Mouse (Mus musculus) erythroblast, embryonic 14.5 days (primary cell): ENCODE measurements around the gene Atp6v1b1. TPM values are rescaled to one million over a fixed set of nuclear protein-coding genes. Genes with fewer than 3 reads are reported as not detected.

ENCODE experiments used
- H3K27me3 ChIP-seq: 2 replicates; pipeline ENCODE4 v1.6.1; 2012; ENCODE audit warnings: inconsistent platforms; ENCODE audit not compliant: control insufficient read depth
- H3K36me3 ChIP-seq: 2 replicates; pipeline ENCODE4 v1.6.1; 2012; ENCODE audit warnings: mild to moderate bottlenecking, inconsistent platforms; ENCODE audit not compliant: control insufficient read depth
- H3K4me1 ChIP-seq: 2 replicates; pipeline ENCODE4 v1.6.1; 2012; ENCODE audit warnings: inconsistent platforms; ENCODE audit not compliant: control insufficient read depth
- H3K4me3 ChIP-seq: replicated peaks from 2 replicates; pipeline ENCODE3; 2012; ENCODE audit warnings: moderate library complexity, mild to moderate bottlenecking, inconsistent platforms
- H3K9me3 ChIP-seq: 2 replicates; pipeline ENCODE4 v1.6.1; 2012; ENCODE audit warnings: low read length, inconsistent platforms, mixed read lengths; ENCODE audit not compliant: control insufficient read depth
- GATA1 ChIP-seq: IDR thresholded peaks from 2 replicates; pipeline ENCODE4 v1.6.1; 2012; ENCODE audit warnings: low read length, inconsistent platforms, mixed read lengths
- TAL1 ChIP-seq: IDR thresholded peaks from 3 replicates; pipeline ENCODE4 v1.6.1; 2012; ENCODE audit warnings: low read length, inconsistent platforms, mixed read lengths
- polyA plus RNA-seq: library from polyadenylated mRNA; stranded (reverse); fragments of >175 nt; gene quantifications from 2 replicates; pipeline ENCODE4 v1.2.3, GENCODE M21; 2012

Gene Atp6v1b1
- polyA plus RNA-seq, 1 experiment, result not detected

- Histone ChIP-seq H3K27me3 (no peaks in the 10 kb centered on the region; the same call in 1 of the 2 replicates), H3K4me3 (no peak overlapping the region), H3K4me1 (no peaks in the 10 kb centered on the region), H3K9me3 (peaks cover 4% of the 10 kb centered on the region; the same call in 1 of the 2 replicates), H3K36me3 (no peaks in the 10 kb centered on the region)
- TF ChIP-seq GATA1 (no peak), TAL1 (no peak)
Measured at GRCm38 (mm10) chr6:83738596-83738995, 4.2 kb upstream of the Atp6v1b1 start.

- Histone ChIP-seq H3K9me3 (peaks cover 4% of the 10 kb centered on the region; the same call in 1 of the 2 replicates), H3K27me3 (no peaks in the 10 kb centered on the region; the same call in 1 of the 2 replicates), H3K36me3 (no peaks in the 10 kb centered on the region), H3K4me3 (no peak overlapping the region), H3K4me1 (no peaks in the 10 kb centered on the region)
- TF ChIP-seq TAL1 (no peak), GATA1 (no peak)
Measured at GRCm38 (mm10) chr6:83743212-83743611, 422 bp downstream of the Atp6v1b1 start.

- no peaks in the 10 kb centered on the region for H3K4me1 ChIP-seq
- TF ChIP-seq TAL1, result no peak
- no peak for TF ChIP-seq GATA1
- no peak overlapping the region for H3K4me3 ChIP-seq
- H3K27me3 ChIP-seq, result no peaks in the 10 kb centered on the region; the same call in 1 of the 2 replicates
- peaks cover 4% of the 10 kb centered on the region; the same call in 1 of the 2 replicates for H3K9me3 ChIP-seq
- H3K36me3 ChIP-seq, result no peaks in the 10 kb centered on the region
Measured at GRCm38 (mm10) chr6:83744126-83744525, 1.3 kb downstream of the Atp6v1b1 start.

- Histone ChIP-seq H3K4me1 (no peaks in the 10 kb centered on the region), H3K27me3 (no peaks in the 10 kb centered on the region; the same call in 1 of the 2 replicates), H3K9me3 (peaks cover 4% of the 10 kb centered on the region; the same call in 1 of the 2 replicates), H3K4me3 (no peak overlapping the region), H3K36me3 (no peaks in the 10 kb centered on the region)
- no peak for TF ChIP-seq GATA1
- TF ChIP-seq TAL1, result no peak
Measured at GRCm38 (mm10) chr6:83744557-83744956, 1.8 kb downstream of the Atp6v1b1 start.

- H3K4me3 ChIP-seq, result no peak overlapping the region
- H3K9me3 ChIP-seq, result peaks cover 4% of the 10 kb centered on the region; the same call in 1 of the 2 replicates
- no peaks in the 10 kb centered on the region for H3K36me3 ChIP-seq
- H3K27me3 ChIP-seq, result no peaks in the 10 kb centered on the region; the same call in 1 of the 2 replicates
- H3K4me1 ChIP-seq, result no peaks in the 10 kb centered on the region
- TF ChIP-seq GATA1 (no peak), TAL1 (no peak)
Measured at GRCm38 (mm10) chr6:83745466-83745865, 2.7 kb downstream of the Atp6v1b1 start.

- no peaks in the 10 kb centered on the region for H3K9me3 ChIP-seq
- TF ChIP-seq TAL1, result no peak
- TF ChIP-seq GATA1, result no peak
- peaks cover 21% of the 10 kb centered on the region for H3K27me3 ChIP-seq
- H3K4me3 ChIP-seq, result no peak overlapping the region
- H3K36me3 ChIP-seq, result no peaks in the 10 kb centered on the region
- no peaks in the 10 kb centered on the region for H3K4me1 ChIP-seq
Measured at GRCm38 (mm10) chr6:83749286-83749685, 6.5 kb downstream of the Atp6v1b1 start.

GRCm38 (mm10) chr6:83750171-83750684 is 7.4 kb downstream of the Atp6v1b1 start:
- Histone ChIP-seq H3K36me3 (no peaks in the 10 kb centered on the region), H3K27me3 (peaks cover 26% of the 10 kb centered on the region), H3K4me1 (no peaks in the 10 kb centered on the region), H3K9me3 (no peaks in the 10 kb centered on the region), H3K4me3 (no peak overlapping the region)
- TF ChIP-seq TAL1, result no peak
- no peak for TF ChIP-seq GATA1

GRCm38 (mm10) chr6:83756051-83756450 is 13.3 kb downstream of the Atp6v1b1 start:
- Histone ChIP-seq H3K4me3 (no peak overlapping the region), H3K4me1 (no peaks in the 10 kb centered on the region), H3K9me3 (no peaks in the 10 kb centered on the region), H3K36me3 (no peaks in the 10 kb centered on the region), H3K27me3 (peaks cover 66% of the 10 kb centered on the region)
- no peak for TF ChIP-seq GATA1
- no peak for TF ChIP-seq TAL1

GRCm38 (mm10) chr6:83762344-83762743 is 19.6 kb downstream of the Atp6v1b1 start, which contains the start of gene Ankrd53:
Ankrd53 (plus strand) TSS chr6:83762644.
- Histone ChIP-seq H3K27me3 (peaks cover 64% of the 10 kb centered on the region), H3K4me3 (no peak within 1 kb of the TSS)

GRCm38 (mm10) chr6:83762880-83763431 is 20.2 kb downstream of the Atp6v1b1 start:
- Histone ChIP-seq H3K4me3 (no peak overlapping the region), H3K4me1 (peaks cover 3% of the 10 kb centered on the region), H3K9me3 (no peaks in the 10 kb centered on the region), H3K36me3 (no peaks in the 10 kb centered on the region), H3K27me3 (peaks cover 58% of the 10 kb centered on the region)
- no peak for TF ChIP-seq GATA1
- TF ChIP-seq TAL1, result no peak

More at GRCm38 (mm10) chr6:83762344-83762743, 19.6 kb downstream of the Atp6v1b1 start, which contains the start of gene Ankrd53:
- Histone ChIP-seq H3K36me3 (no peaks in the 10 kb centered on the region), H3K9me3 (no peaks in the 10 kb centered on the region), H3K4me1 (peaks cover 3% of the 10 kb centered on the region)
- TF ChIP-seq GATA1 (no peak), TAL1 (no peak)
